Mouse (Mus musculus) CD4-positive helper T cell, adult 2 months (primary cell): ENCODE results near the gene Abhd13.

Source experiments
- DNase-seq: peaks from one replicate; pipeline ENCODE4 v3.0.0-alpha.2; 2012; ENCODE audit warnings: low read depth, missing footprints, low spot score

Gene Abhd13

DNA sequence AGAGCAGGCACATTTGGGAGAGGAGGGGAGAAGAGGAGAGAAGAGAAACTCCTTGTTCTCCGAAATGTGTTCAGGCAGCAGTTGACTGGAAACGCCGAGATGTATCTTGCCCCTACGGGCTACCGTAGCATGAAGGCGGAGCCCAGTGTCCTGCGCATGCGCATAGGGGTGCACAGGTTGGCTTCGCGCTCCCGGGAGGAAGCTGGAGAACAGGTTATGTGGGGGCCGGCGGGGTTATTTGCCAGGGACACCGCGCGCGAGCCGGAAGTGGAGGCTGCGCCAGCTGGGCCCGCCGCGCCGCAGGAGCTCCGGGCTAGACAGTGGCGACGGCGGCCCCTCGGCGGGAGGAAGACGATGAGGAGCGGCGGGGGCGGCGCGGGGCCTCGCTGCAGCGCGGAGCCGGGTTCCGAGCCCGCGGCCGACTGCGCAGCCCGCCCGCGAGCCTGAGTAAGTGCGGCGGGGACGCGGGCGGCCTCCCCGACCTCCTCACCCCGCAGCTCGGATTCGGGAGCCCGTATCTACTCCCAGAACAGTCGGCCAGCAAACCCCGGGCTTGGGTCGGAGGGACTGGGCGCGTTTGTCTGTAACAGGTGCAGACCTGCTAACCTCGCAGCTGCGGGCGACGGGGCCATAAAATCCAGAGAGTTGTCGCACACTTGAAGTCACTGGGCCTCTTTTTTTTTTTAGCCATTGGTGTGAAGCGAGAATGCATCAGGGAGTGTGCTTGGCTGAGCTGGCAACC is at the start of gene Abhd13, which contains the start of gene Lig4:
Abhd13 (plus strand) TSS at position 135 of the 742 bp plus-strand sequence.
Lig4 (minus strand) TSS at position 114 of the 742 bp plus-strand sequence.
- DNase-seq, result peak; percentile 97

DNA sequence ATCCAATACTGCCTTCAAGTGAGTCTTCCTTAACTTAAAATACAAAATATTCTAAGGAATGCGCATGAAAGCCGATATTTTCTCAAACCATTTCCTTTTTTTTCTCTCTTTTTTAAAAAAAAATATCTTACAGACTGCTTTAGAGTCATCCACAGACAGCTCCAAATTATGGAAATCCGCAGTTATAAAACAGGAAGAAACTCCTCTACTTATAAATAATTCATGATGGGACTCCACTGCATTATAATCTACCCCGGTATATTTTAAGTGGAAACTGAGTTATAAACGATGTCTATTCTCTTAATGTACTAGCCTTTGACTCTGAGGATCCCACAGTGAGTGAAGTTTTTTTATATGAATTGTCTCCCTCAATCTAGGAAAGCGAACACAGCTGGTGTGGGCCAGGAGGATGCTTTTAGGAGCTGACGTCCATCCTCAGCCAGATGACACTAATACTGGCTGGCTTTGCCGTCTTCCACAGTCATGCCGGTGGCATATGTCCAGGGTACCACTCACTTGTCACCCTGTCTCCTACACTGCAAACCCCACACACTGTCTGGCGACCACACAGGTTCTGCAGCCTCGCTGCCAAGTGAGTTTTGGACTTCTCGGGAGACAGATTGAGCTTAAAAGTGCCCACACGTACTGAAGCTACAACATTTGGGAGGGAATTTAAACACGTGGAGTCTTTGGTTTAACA is 47.6 kb upstream of the Abhd13 start:
- DNase-seq, result no peak

DNA sequence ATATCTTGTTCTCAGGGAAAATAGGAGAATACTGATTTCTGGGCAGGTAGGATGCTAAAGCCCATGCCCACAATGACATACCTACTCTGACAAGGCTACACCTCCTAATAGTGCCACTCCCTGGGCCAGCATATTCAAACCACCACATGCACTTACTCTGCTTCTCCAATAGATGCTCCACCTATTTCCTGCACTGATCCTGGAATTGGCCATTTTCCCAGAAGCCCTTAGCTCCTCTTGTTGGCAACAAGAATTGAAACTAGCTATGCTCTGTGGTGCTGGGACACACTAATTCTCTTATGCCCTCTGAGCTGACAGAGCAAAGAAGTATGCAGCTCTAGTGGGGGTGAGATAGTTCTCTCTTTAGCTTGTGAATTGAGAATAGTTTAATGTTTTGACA is 44.8 kb upstream of the Abhd13 start:
- no peak for DNase-seq

DNA sequence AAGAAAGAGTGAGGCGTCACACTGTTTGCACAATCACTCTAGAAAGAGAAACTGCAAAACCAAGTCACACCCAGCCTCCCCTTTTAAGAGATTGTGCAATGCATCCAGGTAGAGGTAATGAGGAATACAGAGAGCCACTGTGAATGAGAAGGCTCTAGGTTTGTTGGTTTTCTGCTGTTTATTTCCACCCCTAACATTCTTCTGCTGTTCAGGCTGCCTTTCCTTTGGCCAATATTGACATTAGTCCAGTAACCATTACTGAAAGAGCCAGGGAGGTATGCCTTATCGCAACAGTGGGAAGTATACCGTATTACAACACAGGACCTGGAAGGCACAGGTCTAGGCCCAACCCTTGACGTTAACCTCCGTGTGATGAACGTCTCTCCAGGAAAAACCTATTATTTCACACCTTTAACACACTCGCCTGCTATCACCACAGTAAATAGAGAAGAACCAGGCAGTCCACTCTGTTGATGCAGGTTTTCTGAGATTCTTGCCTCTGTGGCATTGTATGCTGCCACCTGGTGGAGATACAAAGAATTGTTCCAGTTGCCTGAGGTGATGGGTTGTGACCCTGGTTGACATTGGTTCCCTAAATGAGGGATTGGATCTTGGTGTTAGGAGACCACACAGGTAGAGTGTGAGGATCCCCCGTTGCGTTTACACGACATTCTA is 42.5 kb upstream of the Abhd13 start:
- peak; percentile 22 for DNase-seq

DNA sequence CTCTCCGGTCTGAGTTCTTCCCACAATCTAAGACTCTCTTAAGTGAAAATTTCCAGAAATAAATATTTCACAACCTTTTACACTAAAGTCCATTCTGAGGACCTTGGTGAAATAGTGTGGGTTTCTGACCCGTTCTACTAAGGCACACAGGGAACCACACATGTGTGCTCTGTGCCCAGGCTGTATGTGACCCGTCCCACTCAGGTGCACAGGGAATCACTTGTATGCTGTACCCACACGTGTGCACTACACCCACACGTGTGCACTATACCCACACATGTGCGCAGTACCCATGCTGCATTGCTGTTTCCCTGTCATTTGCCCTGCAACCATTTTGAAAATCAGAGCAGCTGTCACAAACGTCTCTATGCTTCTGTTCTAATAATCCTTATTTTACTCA is 41.9 kb upstream of the Abhd13 start:
- DNase-seq, result no peak

DNA sequence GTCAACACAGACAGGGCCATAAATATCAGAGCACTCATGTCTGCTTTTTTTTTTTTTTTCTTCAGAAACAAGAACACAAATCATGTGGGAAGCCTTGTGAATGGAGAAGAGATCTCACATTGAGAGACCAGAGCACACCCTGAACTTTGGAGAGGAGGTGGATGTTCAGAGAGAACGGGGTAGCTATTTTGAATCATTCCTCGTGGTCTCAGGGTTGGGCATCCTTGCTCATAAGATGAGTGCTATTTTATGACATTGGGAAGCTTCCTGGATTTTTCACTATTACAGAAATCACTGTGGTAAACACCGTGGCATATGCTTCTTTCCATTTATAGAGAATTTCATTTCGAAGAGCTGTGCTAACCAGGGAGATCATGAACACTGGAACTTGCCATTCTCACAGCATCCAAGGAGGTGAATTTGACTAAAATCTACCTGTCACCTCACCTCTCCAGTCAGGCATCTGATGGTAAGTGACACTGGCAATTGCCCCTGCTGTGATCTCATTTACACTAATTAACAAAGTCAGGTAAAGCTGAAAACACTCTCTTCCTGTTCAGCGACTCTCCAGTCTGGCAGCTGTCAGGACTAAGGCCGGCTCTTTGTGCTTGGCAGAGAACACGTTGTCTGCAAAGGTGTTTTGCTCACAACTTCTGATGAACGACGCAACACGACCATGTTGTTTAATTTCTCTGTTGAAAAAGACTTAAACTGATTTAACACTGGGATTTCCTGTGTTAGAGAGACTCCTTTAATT is 28.2 kb upstream of the Abhd13 start:
- no peak for DNase-seq

DNA sequence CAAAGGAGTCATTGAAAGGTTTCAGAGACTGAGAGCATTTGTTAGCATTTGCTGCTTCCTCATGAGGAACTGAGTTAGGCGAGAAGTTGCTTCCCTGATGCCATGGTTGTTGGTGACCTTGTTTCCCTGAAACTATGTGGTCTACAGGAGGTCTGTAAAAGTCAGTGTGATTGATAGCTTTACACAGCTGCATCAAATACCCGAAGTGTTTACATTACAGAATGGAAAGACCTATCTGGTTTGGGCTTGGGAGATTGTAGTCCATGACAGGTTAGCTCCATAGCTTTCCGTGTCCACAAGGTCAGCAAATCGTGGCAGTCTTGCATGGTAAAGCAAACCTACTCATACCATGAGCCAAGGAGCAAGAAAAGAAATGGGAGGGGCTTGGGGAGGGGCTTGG is 19.2 kb upstream of the Abhd13 start:
- DNase-seq, result no peak

DNA sequence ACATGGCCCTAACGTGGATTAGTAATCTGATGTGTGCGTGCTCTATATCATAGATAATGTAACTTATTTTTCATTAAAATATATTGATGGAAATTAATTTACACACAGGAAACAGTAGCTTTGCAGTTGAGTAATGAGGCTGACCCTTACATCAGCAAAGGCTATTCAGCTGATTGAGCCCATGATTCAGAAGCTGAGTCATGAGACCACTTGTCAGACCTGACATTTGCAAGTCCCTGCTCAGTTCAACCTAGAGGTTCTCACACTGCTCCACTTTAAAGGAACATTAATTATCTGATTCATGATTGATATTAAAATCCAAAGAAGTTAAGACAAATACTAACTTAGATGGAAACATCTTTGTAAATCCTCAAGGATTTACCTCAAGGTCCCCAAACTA is 17.6 kb upstream of the Abhd13 start:
- DNase-seq, result no peak

DNA sequence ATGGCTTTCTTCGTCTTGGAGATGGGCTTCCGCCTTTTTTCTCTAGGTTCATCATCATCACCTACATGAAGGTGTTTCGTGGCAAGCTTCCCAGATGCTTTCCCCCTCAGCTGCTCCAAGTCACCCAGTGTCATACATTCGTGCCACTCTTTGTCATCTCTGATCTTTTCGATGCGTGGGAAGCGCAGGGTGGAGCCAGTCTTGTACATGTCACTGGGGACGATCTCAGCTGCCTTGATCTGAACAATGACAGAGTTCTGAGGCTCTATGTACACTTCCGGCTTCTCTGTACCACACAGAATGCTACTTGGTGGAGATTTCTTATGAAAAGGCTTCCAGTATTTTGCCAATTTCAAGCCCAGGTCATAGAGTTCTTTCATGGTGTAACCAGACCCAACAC is 5.6 kb upstream of the Abhd13 start:
- DNase-seq, result peak; percentile 60

DNA sequence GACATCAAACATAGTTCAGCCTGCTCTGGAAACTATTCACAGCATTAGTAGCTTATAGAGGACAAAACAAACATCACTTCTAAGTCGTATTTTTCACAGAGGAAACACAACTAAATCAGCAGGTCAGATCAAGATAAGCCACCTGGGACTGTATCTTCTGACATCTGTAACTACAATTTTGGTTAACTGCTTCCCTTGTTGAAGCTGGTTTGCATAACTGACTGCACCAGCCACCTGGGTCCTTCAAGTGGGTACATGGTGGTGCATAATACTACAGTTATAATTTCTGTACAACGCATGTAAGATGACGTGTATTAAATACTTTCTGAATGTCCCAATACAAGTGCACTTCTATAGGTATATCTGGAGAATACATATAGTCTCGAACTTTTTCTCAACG is 2.2 kb upstream of the Abhd13 start:
- DNase-seq, result peak; percentile 31

DNA sequence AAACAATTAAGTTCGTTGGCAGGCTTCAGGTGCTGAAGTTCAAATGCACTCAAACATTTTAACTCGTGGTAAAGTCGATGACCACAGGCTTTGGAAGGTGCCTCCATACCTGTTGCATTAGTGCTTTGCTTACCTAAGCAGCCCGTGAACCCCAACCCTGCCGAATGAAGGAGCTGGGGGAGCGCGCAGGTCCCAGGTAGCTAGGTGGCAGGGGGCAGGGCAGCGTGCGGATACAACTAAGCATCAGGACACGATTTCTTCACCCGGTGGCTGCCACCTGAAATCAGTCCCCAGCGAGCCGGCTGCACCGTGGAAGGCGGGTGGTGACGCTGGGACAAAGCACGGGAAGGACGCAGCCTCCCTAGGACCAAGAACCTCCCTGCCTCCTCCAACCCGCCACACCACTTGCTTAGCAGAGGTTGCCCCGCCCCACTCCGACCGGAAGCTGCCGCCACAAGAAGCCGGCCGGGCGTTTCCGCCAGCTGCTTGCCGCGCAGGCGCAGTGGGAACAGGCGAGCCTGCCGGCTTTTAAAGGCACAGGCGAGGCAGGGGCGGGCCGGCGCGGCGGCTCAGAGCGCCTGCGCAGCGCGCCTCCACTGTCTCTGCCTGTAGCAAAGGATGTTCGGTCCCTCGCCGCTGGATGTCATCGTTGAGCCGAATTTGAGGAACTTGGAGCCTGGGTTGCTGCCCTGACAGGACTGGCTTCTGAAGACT is 1.5 kb upstream of the Abhd13 start:
- DNase-seq, result peak; percentile 99

DNA sequence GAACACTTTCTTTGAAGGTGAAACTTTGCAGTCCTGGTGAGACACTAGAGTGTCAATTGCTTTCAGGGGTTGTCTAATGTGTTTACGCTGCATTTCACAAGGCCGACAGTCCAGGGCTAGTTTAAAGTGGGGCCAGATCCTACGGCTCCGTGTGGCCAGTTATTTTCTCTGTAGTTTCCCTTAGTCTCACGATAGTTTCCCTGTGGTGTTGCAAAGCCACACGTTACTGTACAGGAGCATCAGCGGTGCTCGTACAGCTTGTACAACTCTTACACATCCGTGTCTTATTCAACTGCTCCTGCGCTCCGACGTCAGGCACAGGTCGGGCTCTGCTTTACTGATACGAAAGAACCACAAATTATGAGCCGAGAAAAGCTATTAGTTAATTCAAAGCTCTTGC is 491 bp upstream of the Abhd13 start:
- no peak for DNase-seq

DNA sequence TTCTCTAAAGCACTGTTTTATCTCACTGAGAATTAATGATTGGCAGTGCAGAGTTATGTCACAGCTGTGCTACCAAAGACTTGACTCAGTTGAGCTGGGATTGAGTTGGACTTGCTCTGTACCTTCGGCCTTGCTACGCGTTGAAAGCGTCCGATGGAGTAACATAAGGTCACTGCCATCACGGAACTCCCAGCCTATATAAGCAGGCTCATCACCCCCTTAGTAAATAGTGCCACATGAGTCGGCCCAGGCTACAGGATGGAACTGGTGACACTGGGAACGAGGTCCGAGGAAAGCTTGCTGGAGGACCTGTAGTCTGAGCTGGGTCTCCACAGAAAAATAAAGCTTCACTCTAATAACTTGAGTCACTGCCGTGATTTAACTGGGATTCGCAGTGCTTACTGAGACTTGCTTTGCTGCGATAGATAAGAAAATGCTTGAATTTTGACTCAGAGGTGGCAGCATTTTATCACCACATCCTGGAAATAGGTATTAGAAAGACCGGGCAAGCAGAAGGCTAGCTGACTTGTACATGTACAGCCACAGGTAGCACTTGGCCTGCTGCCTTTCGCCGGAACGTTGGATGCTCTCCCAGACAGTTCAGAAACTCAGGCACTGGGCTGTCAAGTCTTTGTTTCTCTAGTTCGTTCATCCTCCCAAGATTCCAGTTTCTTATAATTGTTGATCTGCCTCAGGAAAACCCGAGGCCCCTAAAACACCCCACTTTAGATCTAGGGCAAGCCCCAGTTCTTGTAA is 1.1 kb downstream of the Abhd13 start:
- DNase-seq, result peak; percentile 10

DNA sequence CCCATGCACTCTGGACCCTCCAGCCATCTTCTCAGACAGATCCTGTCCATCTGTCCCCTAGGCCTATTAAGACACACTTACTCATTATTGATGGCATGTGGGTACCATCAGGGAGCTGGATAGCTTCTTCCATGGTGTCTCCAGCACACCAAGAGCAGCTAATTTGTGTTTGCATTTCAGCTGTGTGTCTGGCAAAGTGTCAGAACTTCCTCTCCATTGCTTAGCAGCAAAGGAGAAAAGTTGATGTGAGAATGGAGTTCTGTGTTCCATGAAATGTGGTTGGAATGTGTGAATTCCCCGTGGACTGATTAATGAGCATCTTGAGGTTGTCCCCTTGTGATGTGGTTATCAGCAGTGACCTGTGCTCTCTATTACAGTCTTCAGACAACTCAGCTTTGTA is 2.2 kb downstream of the Abhd13 start:
- DNase-seq, result no peak

DNA sequence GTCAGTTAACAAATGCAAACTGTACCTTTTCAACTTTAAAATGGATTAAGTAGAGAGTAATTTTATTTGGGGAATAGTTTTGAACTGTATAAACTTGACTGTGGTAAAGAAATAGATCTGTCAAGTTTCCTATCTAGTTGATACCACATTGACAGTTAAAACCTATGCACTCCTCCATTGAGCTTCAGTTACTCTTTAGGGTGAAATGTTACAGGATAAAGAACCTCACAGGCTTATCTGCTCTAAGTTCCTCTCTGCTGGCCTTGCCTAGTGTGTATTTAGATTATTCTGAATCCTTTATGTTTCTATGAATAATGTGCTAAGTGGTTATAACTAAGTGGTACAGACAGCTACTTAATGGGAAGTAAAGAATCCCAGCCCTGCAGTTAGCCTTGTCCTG is 2.7 kb downstream of the Abhd13 start:
- no peak for DNase-seq

DNA sequence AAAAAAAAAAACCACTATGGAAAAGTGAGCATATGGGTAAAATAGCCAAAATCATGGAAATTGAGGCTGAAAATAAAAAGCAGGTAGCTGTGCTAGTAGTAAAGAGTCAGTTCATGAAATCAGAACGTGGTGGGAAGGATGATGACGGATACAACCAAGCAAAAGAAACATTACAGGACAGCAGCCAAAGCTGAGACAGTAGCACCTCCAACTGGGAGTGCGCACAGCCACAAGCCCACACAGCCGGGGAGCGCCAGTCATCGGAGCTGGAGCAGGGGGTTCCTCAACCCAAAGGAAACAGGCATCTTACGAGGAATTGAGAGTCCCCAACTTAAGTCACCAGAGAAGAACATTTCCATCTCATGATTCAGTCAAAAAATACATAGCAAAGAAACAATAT is 26.6 kb downstream of the Abhd13 start:
- no peak for DNase-seq

DNA sequence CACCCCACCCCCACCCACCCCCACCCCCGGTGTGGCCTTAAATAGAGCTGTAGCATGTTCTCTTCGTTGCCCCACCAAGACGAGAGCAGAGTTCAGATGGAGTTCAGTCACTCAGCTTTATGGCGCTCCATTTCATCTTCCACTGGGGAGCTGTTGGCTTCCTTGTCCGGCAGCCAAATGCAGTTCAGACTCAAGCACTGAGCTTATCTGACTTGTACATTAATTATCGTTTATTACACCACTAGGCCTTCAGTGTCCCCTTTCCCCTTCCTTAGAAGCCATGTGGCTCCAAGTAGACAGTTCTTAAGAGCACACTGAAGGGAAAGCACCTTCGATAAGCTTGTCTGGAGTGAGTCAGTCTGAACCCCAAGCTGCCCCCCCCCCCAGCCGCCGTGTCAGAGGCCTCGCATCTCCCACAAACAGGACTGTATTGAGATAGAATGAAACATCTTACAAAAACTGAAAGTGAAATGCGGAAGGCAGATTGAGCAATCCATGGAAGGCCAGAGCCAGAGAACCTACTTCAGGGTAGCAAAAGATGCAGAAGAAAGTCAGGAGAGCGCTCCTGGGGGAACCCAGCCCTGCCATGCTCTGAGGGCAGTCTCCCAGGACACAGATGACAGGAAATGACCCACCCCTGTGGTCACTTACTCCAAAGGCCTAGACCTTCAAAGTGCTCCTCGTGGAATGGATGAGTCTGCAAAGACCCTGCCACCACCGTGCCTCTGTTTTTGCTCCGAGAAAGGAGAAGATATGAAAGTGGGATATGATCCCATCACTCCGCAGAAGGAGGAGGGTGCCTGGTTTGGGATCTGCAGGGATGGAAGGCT is 28.9 kb downstream of the Abhd13 start, which contains the start of gene Tnfsf13b:
Tnfsf13b (plus strand) TSS at position 312 of the 830 bp plus-strand sequence.
- DNase-seq, result peak; percentile 66

DNA sequence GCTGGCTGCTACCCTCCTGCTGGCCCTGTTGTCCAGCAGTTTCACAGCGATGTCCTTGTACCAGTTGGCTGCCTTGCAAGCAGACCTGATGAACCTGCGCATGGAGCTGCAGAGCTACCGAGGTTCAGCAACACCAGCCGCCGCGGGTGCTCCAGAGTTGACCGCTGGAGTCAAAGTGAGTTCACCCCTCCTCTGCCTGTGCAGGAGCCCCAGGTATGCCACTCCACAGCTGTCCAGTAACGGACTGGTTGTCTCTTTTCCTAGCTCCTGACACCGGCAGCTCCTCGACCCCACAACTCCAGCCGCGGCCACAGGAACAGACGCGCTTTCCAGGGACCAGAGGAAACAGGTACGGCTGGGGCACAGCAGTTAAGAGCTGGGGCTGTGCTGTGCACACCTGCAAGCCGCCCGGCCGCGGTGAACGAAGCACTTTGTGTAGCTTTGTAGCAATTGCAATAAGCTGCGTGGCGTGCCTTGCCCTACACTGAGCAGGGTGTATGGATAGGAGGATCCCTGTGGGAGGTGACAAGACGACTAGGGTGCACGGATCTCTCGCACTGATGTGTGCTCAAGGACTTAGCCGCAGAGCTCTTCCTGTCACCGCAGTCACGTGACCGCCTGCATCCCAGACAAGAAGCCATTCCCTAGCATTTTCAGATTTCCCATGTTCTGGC is 29.6 kb downstream of the Abhd13 start:
- DNase-seq, result peak; percentile 28

DNA sequence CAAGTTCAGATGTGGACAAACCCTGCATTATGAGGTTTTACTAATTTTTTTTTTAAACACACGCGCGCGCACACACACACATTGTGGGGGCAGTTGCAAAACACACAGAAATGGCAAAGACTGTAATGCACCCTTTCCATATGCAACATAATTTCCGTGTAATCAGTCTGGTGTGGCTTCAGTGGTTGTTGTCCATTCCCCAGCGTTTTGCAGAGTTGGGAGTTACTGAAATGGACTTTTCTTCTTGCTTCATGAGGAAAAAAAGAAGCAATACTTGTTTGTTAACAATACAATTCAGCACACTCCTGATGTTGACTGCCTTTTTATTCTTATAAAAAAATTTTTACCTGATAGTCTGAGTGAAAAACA is 30.1 kb downstream of the Abhd13 start:
- no peak for DNase-seq
